Mouse (Mus musculus): Measurements from ENCODE around the gene Gm44973. TPM values are rescaled to one million over a fixed set of nuclear protein-coding genes. Genes with fewer than 3 reads are reported as not detected.
"Not testable (repeated sequence)": the region's sequence is repeated elsewhere in the genome, so short reads cannot be mapped to it uniquely, and the experiment has no call there.

Gm44973 gene
- polyA plus RNA-seq, 1 experiment from 2014 or later: 3.3 TPM

GRCm38 (mm10) chr7:4996003-4996895, 19.0 kb upstream of the Gm44973 start, which contains the start of gene Zfp579:
Zfp579 (minus strand) TSS chr7:4996158.
- 4% methylated on average over 15 of the region's 26 CpGs for WGBS
- peak; percentile 88 for ATAC-seq (ENCODE audit: low FRiP score, low TSS enrichment)
- no peaks in the 10 kb centered on the region for H3K27me3 ChIP-seq (ENCODE audit: control insufficient read depth, insufficient read depth, low read length)

GRCm38 (mm10) chr7:4996934-4997333, 18.4 kb upstream of the Gm44973 start:
- no peak for ATAC-seq (ENCODE audit: low FRiP score, low TSS enrichment)
- DNase-seq (ENCODE audit: low spot score): no peak
- Histone ChIP-seq H3K36me3 (ENCODE audit: control insufficient read depth, insufficient read depth, low read length) (peaks cover 7% of the 10 kb centered on the region; the same call in 1 of the 2 replicates), H3K27me3 (ENCODE audit: control insufficient read depth, insufficient read depth, low read length) (no peaks in the 10 kb centered on the region), H3K4me1 (replicated peaks; ENCODE audit: control insufficient read depth, insufficient read depth) (0 out of 2 replicates have a peak, but pooled peaks cover 4% of the 10 kb centered on the region), H3K4me2 (replicated peaks; ENCODE audit: low read depth) (peak overlapping the region; percentile 93), H3K4me3 (ENCODE audit: low read depth, low read length) (0 out of 2 replicates have a peak overlapping the region, but pooled peaks have one; percentile 72), H3K9me3 (ENCODE audit: control insufficient read depth, low read length) (no peaks in the 10 kb centered on the region), H3K9ac (ENCODE audit: low read length) (no peak overlapping the region), H3K27ac (replicated peaks) (no peak overlapping the region; the same call in 1 of the 2 replicates)
- 53% methylated on average over 6 of the region's 8 CpGs for WGBS
- TF ChIP-seq CTCF (IDR thresholded peaks at IDR 0.05; ENCODE audit: low read depth) (no peak), EP300 (optimal IDR thresholded peaks at IDR 0.05) (no peak)

More at GRCm38 (mm10) chr7:4996003-4996895, 19.0 kb upstream of the Gm44973 start, which contains the start of gene Zfp579:
- TF ChIP-seq CTCF (IDR thresholded peaks at IDR 0.05; ENCODE audit: low read depth) (no peak), EP300 (optimal IDR thresholded peaks at IDR 0.05) (no peak)
- Histone ChIP-seq H3K4me1 (replicated peaks; ENCODE audit: control insufficient read depth, insufficient read depth) (0 out of 2 replicates have a peak, but pooled peaks cover 4% of the 10 kb centered on the region), H3K4me2 (replicated peaks; ENCODE audit: low read depth) (peak within 1 kb of the TSS; percentile 93), H3K4me3 (ENCODE audit: low read depth, low read length) (peak within 1 kb of the TSS; percentile 72), H3K27ac (replicated peaks) (peak within 1 kb of the TSS; percentile 70), H3K36me3 (ENCODE audit: control insufficient read depth, insufficient read depth, low read length) (peaks cover 7% of the 10 kb centered on the region; the same call in 1 of the 2 replicates), H3K9ac (ENCODE audit: low read length) (peak within 1 kb of the TSS; percentile 84), H3K9me3 (ENCODE audit: control insufficient read depth, low read length) (no peaks in the 10 kb centered on the region)
- DNase-seq (ENCODE audit: low spot score): peak; percentile 93

DNA sequence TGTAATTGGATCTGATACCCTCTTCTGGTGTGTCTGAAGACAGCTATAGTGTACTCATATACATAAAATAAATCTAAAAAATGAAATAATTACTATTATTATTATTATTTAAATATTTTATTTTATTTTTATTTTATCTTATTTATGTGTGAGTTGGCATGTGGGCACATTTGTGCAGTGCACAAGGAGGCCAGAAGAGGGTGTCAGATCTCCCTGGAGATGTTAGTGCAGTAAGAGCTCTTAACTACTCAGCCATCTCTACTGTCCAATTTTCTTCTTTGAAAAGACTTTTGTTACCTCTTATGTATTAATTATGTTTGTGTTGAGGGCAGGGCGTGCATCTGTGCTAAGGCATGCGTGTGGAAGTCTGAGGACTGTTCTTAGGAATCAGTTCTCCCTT, 15.4 kb upstream of the Gm44973 start:
- H3K4me1 ChIP-seq (replicated peaks; ENCODE audit: control insufficient read depth, insufficient read depth): 0 out of 2 replicates have a peak, but pooled peaks cover 4% of the 10 kb centered on the region
- no peak overlapping the region for H3K27ac ChIP-seq (replicated peaks)
- no peaks in the 10 kb centered on the region for H3K36me3 ChIP-seq (ENCODE audit: control insufficient read depth, insufficient read depth, low read length)
- H3K27me3 ChIP-seq (ENCODE audit: control insufficient read depth, insufficient read depth, low read length): no peaks in the 10 kb centered on the region
- no peaks in the 10 kb centered on the region for H3K9me3 ChIP-seq (ENCODE audit: control insufficient read depth, low read length)
- peak; percentile 37 for DNase-seq (ENCODE audit: low spot score)
- TF ChIP-seq CTCF (IDR thresholded peaks at IDR 0.05; ENCODE audit: low read depth) (peak; percentile 62), EP300 (optimal IDR thresholded peaks at IDR 0.05) (no peak)
- no peak overlapping the region for H3K4me2 ChIP-seq (replicated peaks; ENCODE audit: low read depth)
- H3K4me3 ChIP-seq (ENCODE audit: low read depth, low read length): no peak overlapping the region
- no peak for ATAC-seq (ENCODE audit: low FRiP score, low TSS enrichment)
- H3K9ac ChIP-seq (ENCODE audit: low read length): no peak overlapping the region
- WGBS: 55% methylated on average over 2 of the region's 2 CpGs

- not testable (repeated sequence) for H3K36me3 ChIP-seq (ENCODE audit: control insufficient read depth, insufficient read depth, low read length); H3K9ac ChIP-seq (ENCODE audit: low read length); DNase-seq (ENCODE audit: low spot score); H3K4me3 ChIP-seq (ENCODE audit: low read depth, low read length); H3K27ac ChIP-seq (replicated peaks); H3K27me3 ChIP-seq (ENCODE audit: control insufficient read depth, insufficient read depth, low read length); H3K4me2 ChIP-seq (replicated peaks; ENCODE audit: low read depth); H3K4me1 ChIP-seq (replicated peaks; ENCODE audit: control insufficient read depth, insufficient read depth); ATAC-seq (ENCODE audit: low FRiP score, low TSS enrichment); H3K9me3 ChIP-seq (ENCODE audit: control insufficient read depth, low read length)
- WGBS: 71% methylated on average over 8 of the region's 8 CpGs
These were observed 12.4 kb upstream of the Gm44973 start for GRCm38 (mm10) chr7:5002876-5003275.

- no peaks in the 10 kb centered on the region for H3K9me3 ChIP-seq (ENCODE audit: control insufficient read depth, low read length)
- DNase-seq (ENCODE audit: low spot score) (no peak), ATAC-seq (ENCODE audit: low FRiP score, low TSS enrichment) (no peak)
- 95% methylated on average over 26 of the region's 26 CpGs for WGBS
- H3K36me3 ChIP-seq (ENCODE audit: control insufficient read depth, insufficient read depth, low read length): peaks cover 47% of the 10 kb centered on the region
- no peak overlapping the region for H3K4me3 ChIP-seq (ENCODE audit: low read depth, low read length)
- no peak overlapping the region for H3K4me2 ChIP-seq (replicated peaks; ENCODE audit: low read depth)
- no peak overlapping the region for H3K9ac ChIP-seq (ENCODE audit: low read length)
- no peak for TF ChIP-seq EP300 (optimal IDR thresholded peaks at IDR 0.05)
- TF ChIP-seq CTCF (IDR thresholded peaks at IDR 0.05; ENCODE audit: low read depth): peak; percentile 16; the same call in 1 of the 2 replicates
- no peak overlapping the region for H3K27ac ChIP-seq (replicated peaks)
- no peaks in the 10 kb centered on the region for H3K4me1 ChIP-seq (replicated peaks; ENCODE audit: control insufficient read depth, insufficient read depth)
- H3K27me3 ChIP-seq (ENCODE audit: control insufficient read depth, insufficient read depth, low read length): no peaks in the 10 kb centered on the region
These were observed 7.1 kb upstream of the Gm44973 start for GRCm38 (mm10) chr7:5008229-5008628.
